Mouse (Mus musculus) spleen, adult 12 weeks (tissue): Measurements from ENCODE around the gene Pigu.

Experiments
- DNase-seq: peaks from one replicate; pipeline ENCODE4 v3.0.0; 2022; ENCODE audit warnings: low spot score

The Pigu gene

DNA sequence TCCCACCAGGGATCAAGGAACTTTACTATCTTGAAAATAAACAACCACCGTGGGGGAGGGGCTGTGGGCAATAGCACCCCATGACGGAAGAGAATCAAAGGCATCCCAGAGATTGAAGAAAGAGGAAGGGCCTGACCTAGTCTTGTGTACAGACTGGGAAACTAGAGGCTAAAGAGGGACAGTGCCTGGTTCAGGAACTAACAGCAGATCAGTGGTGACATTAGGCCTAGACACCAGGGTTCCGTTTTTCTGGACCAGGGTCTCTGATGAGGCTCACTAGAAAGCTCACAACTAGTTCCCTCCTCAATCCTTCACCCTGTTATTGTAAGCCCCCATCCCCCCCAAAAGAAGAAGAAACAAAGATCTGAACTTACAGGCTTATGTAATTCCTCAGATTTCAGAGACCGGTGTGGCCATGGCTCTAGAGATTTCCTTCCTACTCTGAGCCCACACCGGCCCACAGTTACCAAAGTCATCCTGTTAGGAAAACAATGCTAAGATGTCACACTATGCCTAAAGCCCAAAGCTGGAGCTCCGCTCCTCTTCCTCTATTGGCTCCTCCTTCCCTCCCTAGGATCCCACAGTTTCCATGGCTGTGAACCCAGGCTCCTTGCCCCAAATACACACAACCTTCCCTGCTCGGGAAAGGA lies 10.5 kb upstream of the Pigu start:
- DNase-seq, result no peak

- DNase-seq, result no peak
These were observed 613 bp upstream of the Pigu start for GRCm38 (mm10) chr2:155357686-155358399.

- no peak for DNase-seq
These were observed 2.8 kb downstream of the Pigu start for GRCm38 (mm10) chr2:155354402-155354801.

- DNase-seq, result no peak
These were observed 10.6 kb downstream of the Pigu start for GRCm38 (mm10) chr2:155346670-155347069.

- DNase-seq, result no peak
These were observed 17.1 kb downstream of the Pigu start for GRCm38 (mm10) chr2:155340166-155340565.

GRCm38 (mm10) chr2:155336254-155336653 lies 21.0 kb downstream of the Pigu start:
- no peak for DNase-seq

GRCm38 (mm10) chr2:155335231-155335630 lies 22.0 kb downstream of the Pigu start:
- DNase-seq, result no peak

- DNase-seq, result no peak
These were observed 23.8 kb downstream of the Pigu start for GRCm38 (mm10) chr2:155333421-155333820.

GRCm38 (mm10) chr2:155331351-155331750 lies 25.9 kb downstream of the Pigu start:
- no peak for DNase-seq

DNA sequence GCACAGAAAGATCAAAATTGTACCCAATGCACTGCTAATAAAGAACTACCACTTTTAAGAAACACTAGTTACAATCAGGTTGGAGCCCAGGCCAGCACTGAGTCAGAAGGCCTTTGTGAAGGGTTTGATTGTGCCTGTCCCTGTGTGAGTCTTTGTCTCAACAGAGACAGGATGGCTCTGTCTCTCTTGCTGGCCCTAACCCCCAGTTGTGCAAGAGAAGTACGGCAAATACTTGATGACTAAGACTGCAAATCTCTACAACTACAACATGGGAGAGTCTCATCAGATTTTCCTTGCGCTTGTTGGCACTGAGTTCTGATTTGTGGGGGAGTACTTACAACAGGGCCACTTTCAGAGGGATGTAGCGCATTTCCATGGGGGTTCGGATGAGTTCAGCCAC lies 26.4 kb downstream of the Pigu start:
- DNase-seq, result no peak

DNA sequence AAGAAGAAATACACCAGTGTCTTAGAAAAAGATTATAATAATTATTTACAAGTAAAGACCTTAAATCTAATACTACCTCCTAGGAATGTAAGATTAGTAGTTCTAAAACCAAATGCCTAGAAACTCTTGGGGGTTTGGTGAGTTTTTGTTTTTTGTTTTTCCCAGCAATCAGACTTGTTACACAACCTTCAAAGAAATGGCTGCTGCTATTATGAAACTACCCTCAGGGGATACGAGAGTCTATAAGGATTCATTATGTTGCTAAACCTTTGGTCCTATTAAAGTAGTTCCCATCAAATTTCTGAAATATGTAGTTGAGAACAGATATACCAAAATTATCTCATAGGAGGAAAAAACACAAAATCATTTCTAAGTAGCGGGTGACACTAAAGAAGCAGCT lies 27.5 kb downstream of the Pigu start:
- DNase-seq, result no peak

DNA sequence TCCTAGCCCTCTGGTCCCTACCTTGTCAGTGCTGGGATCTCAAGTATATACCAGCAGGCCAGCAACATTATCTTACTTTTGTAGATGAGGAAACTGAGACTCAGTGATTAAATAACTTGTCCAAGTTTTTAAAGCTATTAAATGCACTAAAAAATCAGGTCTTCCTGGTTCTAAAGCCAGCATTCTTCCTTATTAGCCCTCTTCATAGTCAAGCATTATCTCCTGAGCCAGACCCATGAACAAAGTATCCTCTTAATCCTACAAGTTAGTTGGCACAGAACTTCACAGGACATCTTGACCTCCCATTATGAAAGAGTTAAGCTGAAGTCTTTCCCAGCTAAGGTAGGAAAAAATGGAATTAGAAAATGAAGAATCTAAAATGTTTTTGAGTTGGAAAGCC lies 28.3 kb downstream of the Pigu start:
- DNase-seq, result no peak

DNA sequence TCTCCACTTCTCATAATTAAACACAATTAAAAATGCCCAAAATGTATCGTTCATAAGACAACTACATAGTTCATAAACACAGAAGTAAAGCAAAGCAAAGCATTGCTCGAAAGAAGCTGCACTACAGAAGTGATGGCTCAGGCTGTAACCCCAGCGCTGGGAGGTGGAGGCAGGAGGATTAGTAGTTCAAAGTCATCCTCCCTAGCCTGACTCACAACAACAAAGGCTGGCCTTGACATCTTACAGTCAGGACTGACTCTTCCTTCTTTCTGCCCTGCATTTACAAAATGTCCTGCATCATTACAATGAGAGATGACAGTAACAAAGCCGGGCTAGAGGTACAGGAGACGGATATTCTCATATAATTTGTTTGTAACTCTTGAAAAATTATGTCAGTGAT lies 29.3 kb downstream of the Pigu start:
- no peak for DNase-seq

DNA sequence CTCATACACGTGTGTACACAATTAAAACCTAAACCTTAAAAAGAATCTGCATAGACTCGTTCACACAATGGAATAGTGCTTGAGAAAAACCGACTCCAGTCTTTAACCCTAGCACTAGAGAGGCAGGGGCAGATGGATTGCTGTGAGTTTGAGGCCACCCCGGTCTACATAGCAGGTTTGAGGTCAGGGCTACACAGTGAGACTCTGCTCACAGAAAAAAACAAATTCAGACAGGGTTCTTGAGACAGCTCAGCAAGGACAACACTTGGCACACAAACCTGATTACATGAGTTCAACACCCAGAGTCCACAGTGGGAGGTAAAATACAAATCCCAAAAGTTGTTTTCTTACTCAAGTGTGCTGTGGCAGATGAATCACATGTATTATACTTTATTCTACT lies 31.2 kb downstream of the Pigu start:
- DNase-seq, result no peak

DNA sequence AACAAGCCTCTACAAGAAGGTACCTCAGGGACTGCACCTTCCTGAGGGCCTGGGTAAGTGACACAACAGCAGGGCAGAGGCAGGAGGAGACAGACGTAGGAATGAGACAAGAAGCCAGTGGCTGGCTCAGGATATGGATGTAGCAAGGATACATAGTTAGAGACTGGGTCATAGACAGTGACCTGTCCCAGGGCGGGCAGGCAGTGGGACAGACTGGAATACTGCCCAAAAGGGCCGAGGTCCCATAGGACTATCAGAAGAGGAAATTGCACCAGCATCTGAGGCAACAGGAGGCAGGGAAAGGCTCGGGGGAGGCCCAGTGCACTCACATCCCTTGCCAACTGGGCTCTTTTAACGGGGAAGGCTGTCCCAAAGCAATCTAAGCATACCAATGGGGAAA lies 36.6 kb downstream of the Pigu start:
- no peak for DNase-seq

DNA sequence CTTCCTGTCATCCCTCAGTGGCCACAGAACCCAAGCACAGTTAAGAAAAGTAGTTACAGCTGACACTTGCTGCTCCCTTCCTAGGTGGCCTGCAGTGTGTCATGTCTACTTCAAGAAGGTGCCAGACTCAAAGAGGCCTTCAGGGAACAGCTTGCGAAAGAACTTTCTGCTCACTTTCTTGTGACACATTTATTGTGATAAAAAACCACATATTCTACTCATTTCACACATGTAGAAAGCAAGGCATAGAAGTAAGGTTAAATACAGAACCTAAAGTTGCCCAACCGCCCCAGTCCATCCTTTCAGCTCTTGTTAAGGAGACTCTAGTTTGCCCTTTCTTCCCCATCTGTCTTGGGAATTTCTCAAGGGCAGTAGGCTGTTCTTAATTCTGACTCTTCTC lies 38.6 kb downstream of the Pigu start:
- DNase-seq, result no peak

DNA sequence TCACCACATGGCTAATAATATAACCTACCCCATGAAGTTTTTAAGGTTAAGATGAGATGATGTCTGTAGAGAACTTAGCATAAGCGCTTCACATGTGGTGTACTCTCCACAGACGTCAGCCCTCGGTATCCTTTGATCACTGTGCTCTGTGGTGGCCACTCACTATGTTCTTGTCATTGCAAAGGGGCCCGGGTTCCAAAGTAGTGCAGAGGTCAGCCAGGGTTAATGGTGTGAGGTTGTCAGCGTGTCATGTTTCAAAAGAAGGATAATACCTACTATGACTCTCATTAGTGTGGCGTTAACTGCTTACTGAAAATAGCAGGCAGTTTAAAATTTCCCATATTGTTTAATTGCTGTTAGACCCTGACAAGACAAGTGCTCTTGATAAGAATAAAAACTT lies 43.6 kb downstream of the Pigu start:
- no peak for DNase-seq

- no peak for DNase-seq
These were observed 48.2 kb downstream of the Pigu start for GRCm38 (mm10) chr2:155308936-155309592.

DNA sequence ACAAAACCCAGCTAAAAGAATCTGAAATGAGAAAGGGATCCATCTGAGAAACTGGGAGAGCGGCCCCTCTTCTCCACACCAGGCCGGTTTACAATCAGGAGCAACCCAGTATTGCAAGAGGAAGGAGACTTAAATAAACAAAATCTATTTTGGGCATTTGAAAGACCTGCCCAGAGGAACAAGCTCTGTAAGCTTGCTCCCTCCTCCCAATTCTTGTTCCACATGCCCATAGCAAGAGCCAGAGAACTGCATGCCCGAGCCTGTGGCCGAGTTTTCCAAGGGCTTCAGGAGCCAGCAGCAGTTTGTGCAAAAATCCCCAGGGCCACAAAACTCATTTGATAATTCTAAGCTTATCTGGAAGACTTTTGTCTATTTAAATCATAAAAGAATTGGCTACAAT lies 57.7 kb downstream of the Pigu start:
- no peak for DNase-seq

DNA sequence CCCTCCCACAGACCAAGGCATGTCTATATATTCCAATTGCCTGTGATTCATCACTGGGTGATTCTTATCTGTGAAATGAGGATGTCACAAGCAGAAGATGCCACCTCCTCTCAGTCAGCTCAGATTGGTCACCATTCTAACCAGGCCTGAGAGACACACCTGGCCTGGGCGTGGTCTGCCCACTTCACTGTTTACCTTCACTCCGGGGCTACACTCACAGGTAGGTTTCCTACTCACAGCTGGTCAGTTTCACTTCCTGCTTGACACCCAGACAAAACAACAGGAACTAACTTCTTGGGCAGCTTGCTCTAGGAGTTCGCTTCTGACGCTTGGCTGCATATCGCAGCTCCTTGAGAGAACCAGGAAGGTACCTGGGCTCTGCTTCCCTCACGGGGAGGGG lies 61.8 kb downstream of the Pigu start:
- DNase-seq, result no peak

DNA sequence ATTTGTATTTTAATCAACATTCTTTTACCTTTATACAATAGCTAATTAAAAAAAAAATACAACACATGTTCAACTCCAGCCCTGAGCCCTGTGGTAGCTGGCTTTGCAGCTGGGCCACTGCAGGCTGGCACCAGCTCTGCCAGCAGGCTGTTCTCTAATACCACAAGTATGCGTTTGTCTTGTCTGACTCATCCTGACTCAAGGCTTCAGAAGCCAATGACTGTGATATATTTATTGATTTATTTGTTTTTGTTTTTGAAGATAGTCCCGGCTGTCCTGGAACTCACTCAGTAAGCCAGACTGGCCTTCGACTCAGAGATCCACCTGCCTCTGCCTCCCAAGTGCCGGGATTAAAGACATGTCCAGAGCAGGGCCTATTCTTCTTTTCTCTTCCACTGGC lies 63.3 kb downstream of the Pigu start:
- no peak for DNase-seq

DNA sequence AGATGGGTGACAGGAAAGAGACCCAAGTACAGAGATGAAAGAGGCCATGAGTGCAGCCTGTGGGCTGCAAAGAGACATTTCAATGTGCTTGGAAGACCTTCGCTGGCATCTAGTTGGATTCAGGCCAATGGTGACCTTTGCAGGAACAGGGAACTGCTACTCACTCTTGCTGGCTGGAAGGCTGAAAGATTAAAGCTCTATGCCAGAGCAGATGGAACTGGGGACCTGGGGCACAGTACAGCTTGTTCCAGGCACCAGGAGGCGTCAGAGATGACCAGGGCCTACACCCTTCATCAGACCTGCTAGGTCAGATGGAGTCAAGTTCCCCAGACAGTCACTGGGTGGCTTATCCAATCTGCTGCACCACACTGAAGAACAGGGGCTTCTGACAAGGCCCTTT lies 63.8 kb downstream of the Pigu start:
- DNase-seq, result no peak

- no peak for DNase-seq
These were observed 67.2 kb downstream of the Pigu start for GRCm38 (mm10) chr2:155290066-155290465.
